Mouse (Mus musculus) kidney, embryonic 14.5 days (tissue): ENCODE measurements around the gene Eme2. TPM values are rescaled to one million over a fixed set of nuclear protein-coding genes. Genes with fewer than 3 reads are reported as not detected.

ENCODE experiments used
- ATAC-seq: fragments of 200-750 bp; cut with Nextera tagmentation; 2 replicates; pipeline ENCODE4 v1.8.0; 2017; ENCODE audit warnings: moderate number of reproducible peaks, mild to moderate bottlenecking, moderate TSS enrichment, moderate library complexity; ENCODE audit not compliant: low FRiP score, low TSS enrichment
- H3K27ac ChIP-seq: fragments of 300-500 bp; sonication (generic); 2 replicates; pipeline ENCODE4 v1.5.1; 2014; ENCODE audit warnings: low read depth, mild to moderate bottlenecking, low read length, moderate library complexity, mixed read lengths
- H3K27me3 ChIP-seq: fragments of 300-500 bp; sonication (generic); 2 replicates; pipeline ENCODE4 v1.6.1; 2014; ENCODE audit warnings: mild to moderate bottlenecking, low read length; ENCODE audit not compliant: control insufficient read depth, insufficient read depth
- H3K36me3 ChIP-seq: fragments of 300-500 bp; sonication (generic); 2 replicates; pipeline ENCODE4 v1.6.1; 2014; ENCODE audit warnings: low read length, mixed read lengths; ENCODE audit not compliant: control insufficient read depth, insufficient read depth
- H3K4me1 ChIP-seq: fragments of 300-500 bp; sonication (generic); 2 replicates; pipeline ENCODE4 v1.6.1; 2014; ENCODE audit warnings: low read length, mixed read lengths; ENCODE audit not compliant: control insufficient read depth, insufficient read depth
- H3K4me2 ChIP-seq: fragments of 300-500 bp; sonication (generic); replicated peaks from 2 replicates; pipeline ENCODE4 v1.6.1; 2014; ENCODE audit warnings: low read depth, mild to moderate bottlenecking, low read length
- H3K4me3 ChIP-seq: fragments of 300-500 bp; sonication (generic); 2 replicates; pipeline ENCODE4 v1.5.1; 2014; ENCODE audit warnings: mild to moderate bottlenecking, low read length
- H3K9ac ChIP-seq: fragments of 300-500 bp; sonication (generic); 2 replicates; pipeline ENCODE4 v1.6.1; 2014; ENCODE audit warnings: low read depth, mild to moderate bottlenecking, low read length, moderate library complexity
- H3K9me3 ChIP-seq: fragments of 300-500 bp; sonication (generic); 2 replicates; pipeline ENCODE4 v1.6.1; 2016; ENCODE audit warnings: low read length; ENCODE audit not compliant: control insufficient read depth
- whole genome bisulfite sequencing: fragments of 180-500 bp; shearing (Covaris S2); extraction: QIAGEN DNeasy Blood & Tissue Kit; methylation state at CpG from one replicate; pipeline ENCODE4 v1.1.7; 2014; 5-methylcytosine and 5-hydroxymethylcytosine counted together
- polyA plus RNA-seq: library from polyadenylated mRNA; unstranded; fragments of >200 nt; fragmentation: Nextera tagmentation; extraction: Ambion mirVana; gene quantifications from 2 replicates; pipeline ENCODE4 v1.2.1, GENCODE M21; 2014

Eme2 gene
- polyA plus RNA-seq, 1 experiment from 2014 or later: 25.2 TPM

DNA sequence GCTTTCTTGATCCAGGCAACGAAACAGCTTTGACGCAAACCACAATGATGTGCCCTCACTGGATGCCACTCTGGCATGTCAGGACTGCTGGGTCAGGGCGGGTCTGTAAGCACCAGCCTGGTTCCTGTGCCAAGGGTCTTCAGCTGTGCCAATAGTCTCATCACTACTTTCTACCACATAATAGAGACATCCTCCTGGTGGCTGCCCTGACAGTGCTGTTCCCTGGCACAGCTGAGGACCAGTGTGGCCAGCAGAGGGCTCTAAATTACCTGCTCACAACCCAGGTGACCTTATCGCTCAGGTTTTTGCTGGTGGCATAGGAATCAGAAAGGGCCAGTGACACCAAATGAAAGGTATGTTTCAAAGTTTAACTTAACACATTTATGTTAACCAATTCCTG, 53.8 kb downstream of the Eme2 start:
- Histone ChIP-seq H3K4me2 (no peak overlapping the region), H3K36me3 (no peaks in the 10 kb centered on the region), H3K27ac (no peak overlapping the region), H3K9me3 (no peaks in the 10 kb centered on the region), H3K4me1 (no peaks in the 10 kb centered on the region), H3K9ac (no peak overlapping the region), H3K27me3 (peaks cover 4% of the 10 kb centered on the region; the same call in 1 of the 2 replicates), H3K4me3 (no peak overlapping the region)
- no peak for ATAC-seq
- WGBS: 59% methylated on average over 4 of the region's 4 CpGs

DNA sequence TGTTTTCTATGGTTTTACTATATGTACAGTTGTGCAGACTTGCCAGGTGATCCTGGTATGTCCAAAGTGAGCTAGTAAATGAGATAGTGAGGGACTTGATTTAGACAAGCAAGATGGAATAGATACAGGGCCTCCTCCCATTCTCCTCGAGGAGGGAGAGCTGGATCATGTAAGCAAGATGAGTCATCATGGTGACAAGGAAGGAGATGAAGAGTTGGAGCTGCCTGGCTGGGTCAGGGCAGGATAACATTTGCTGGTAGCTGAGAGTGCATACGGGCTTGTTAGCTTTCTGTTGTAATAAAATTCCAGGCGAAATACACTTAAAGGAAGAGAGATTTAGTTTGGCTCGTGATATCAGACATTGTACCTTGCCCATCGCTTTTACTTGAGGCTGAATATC, 54.5 kb downstream of the Eme2 start:
- whole genome bisulfite sequencing: 50% methylated on average over 5 of the region's 5 CpGs
- no peak for ATAC-seq

DNA sequence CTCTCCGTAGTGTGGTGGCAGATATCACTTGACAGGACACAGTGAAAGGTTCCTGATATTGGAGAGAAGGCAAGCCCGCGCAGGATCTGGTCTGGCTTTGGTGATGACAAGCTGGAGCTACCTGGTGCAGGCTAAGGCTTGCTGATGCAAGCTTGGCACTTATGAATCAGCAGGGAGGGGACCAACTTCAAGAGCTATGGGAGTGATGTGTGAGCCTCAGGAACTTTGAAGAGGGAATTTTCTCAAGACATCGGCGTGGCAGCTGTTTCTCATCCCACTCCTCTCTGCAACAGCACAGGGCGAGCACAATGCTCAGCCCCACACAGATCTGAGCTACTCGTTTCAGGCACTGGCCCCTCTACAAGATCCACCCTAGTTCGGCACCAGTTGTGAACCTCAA, 55.0 kb downstream of the Eme2 start, which contains the start of gene Hagh:
Gene Hagh, plus strand, starts transcription at position 302 of the 400 bp plus-strand sequence.
- Histone ChIP-seq H3K9me3 (no peaks in the 10 kb centered on the region), H3K27ac (no peak within 1 kb of the TSS), H3K4me2 (no peak within 1 kb of the TSS), H3K9ac (no peak within 1 kb of the TSS), H3K4me1 (no peaks in the 10 kb centered on the region), H3K36me3 (no peaks in the 10 kb centered on the region), H3K27me3 (no peaks in the 10 kb centered on the region), H3K4me3 (no peak within 1 kb of the TSS)
- no peak for ATAC-seq
- WGBS: 59% methylated on average over 8 of the region's 8 CpGs

More for the DNA sequence above, 54.5 kb downstream of the Eme2 start:
- no peaks in the 10 kb centered on the region for H3K9me3 ChIP-seq
- H3K4me3 ChIP-seq: no peak overlapping the region
- H3K27ac ChIP-seq: no peak overlapping the region
- no peaks in the 10 kb centered on the region for H3K36me3 ChIP-seq
- H3K4me1 ChIP-seq: no peaks in the 10 kb centered on the region
- peaks cover 2% of the 10 kb centered on the region; the same call in 1 of the 2 replicates for H3K27me3 ChIP-seq
- H3K9ac ChIP-seq: no peak overlapping the region
- no peak overlapping the region for H3K4me2 ChIP-seq

Other genes starting within 250 kb of the Eme2 start
- gene Slc9a3r2, start 244.8 kb downstream of the Eme2 start, polyA plus RNA-seq: 86.1 and 95.5 TPM in 2 replicates
- 0.66 TPM in 1 of 2 replicates, not detected in the other for gene Npw, start 236.6 kb downstream of the Eme2 start, polyA plus RNA-seq
- 25.3 and 34.4 TPM in 2 replicates for gene Zfp598, start 225.4 kb downstream of the Eme2 start, polyA plus RNA-seq
- gene Syngr3, start 205.1 kb downstream of the Eme2 start, polyA plus RNA-seq: 1.0 and 1.2 TPM in 2 replicates
- 48.1 and 54.4 TPM in 2 replicates for gene Gfer, start 198.9 kb downstream of the Eme2 start, polyA plus RNA-seq
- 3.1 and 3.5 TPM in 2 replicates for gene Noxo1, start 198.9 kb downstream of the Eme2 start, polyA plus RNA-seq
- gene Tbl3, start 187.4 kb downstream of the Eme2 start, polyA plus RNA-seq: 64.8 and 105 TPM in 2 replicates
- 0.62 TPM in 1 of 2 replicates, not detected in the other for gene Rnf151, start 177.0 kb downstream of the Eme2 start, polyA plus RNA-seq
- gene Rps2, start 177.0 kb downstream of the Eme2 start, polyA plus RNA-seq: 1,741 and 1,827 TPM in 2 replicates
- 225 and 229 TPM in 2 replicates for gene Ndufb10, start 170.6 kb downstream of the Eme2 start, polyA plus RNA-seq
- gene Rpl3l, start 167.3 kb downstream of the Eme2 start, polyA plus RNA-seq: not detected in 2 replicates
- gene Msrb1, start 158.4 kb downstream of the Eme2 start, polyA plus RNA-seq: 35.2 and 39.0 TPM in 2 replicates
- 32.7 and 35.9 TPM in 2 replicates for gene Hs3st6, start 142.1 kb downstream of the Eme2 start, polyA plus RNA-seq
- gene Meiob, start 90.8 kb downstream of the Eme2 start, polyA plus RNA-seq: 0.19 TPM in 1 of 2 replicates, not detected in the other
- gene Hagh, start 54.9 kb downstream of the Eme2 start, polyA plus RNA-seq: 46.6 and 55.4 TPM in 2 replicates
- gene Fahd1, start 44.7 kb downstream of the Eme2 start, polyA plus RNA-seq: 30.4 and 34.1 TPM in 2 replicates
- gene Igfals, start 29.1 kb downstream of the Eme2 start, polyA plus RNA-seq: 0.49 and 1.0 TPM in 2 replicates
- gene Nubp2, start 8.7 kb downstream of the Eme2 start, polyA plus RNA-seq: 57.1 and 61.8 TPM in 2 replicates
- gene Spsb3, start 8.4 kb downstream of the Eme2 start, polyA plus RNA-seq: 32.1 and 36.8 TPM in 2 replicates
- gene Mrps34, start within 50 bp of the Eme2 start, polyA plus RNA-seq: 102 and 111 TPM in 2 replicates
- 84.6 and 99.5 TPM in 2 replicates for gene Nme3, start 1.4 kb upstream of the Eme2 start, polyA plus RNA-seq
- gene Mapk8ip3, start 41.9 kb upstream of the Eme2 start, polyA plus RNA-seq: 23.9 and 31.8 TPM in 2 replicates
- 131 and 155 TPM in 2 replicates for gene Jpt2, start 65.6 kb upstream of the Eme2 start, polyA plus RNA-seq
- gene Cramp1l, start 120.7 kb upstream of the Eme2 start, polyA plus RNA-seq: 8.5 and 11.6 TPM in 2 replicates
- gene Ift140, start 121.0 kb upstream of the Eme2 start, polyA plus RNA-seq: 15.5 and 23.6 TPM in 2 replicates
- 15.9 and 18.4 TPM in 2 replicates for gene Tmem204, start 188.5 kb upstream of the Eme2 start, polyA plus RNA-seq
- 34.9 and 44.8 TPM in 2 replicates for gene Telo2, start 220.9 kb upstream of the Eme2 start, polyA plus RNA-seq
- not detected in 2 replicates for gene Ptx4, start 225.7 kb upstream of the Eme2 start, polyA plus RNA-seq
- gene Clcn7, start 238.3 kb upstream of the Eme2 start, polyA plus RNA-seq: 10.3 and 21.4 TPM in 2 replicates